10 mouse cellular contexts compared by ENCODE assay signal in the genomic region with DNA sequence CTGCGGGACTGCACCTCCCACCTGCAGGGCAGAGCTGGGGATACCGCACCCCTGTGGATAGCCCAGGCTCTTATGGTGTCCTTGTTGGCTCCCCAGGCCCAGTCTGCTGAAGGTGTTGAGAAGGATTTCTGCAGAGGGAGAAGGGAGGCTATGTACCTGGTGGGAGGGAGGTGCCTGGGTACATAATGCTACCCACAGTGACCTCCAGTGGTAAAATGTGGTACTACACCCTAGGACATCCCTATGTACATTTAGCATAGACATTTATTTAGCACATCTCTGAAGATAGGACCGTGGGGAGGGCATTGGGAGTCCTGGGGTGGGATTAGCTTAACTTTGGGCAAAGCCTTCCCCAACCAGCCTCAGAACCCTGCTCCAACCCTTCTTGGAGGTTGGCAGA. TPM values are rescaled to one million over a fixed set of nuclear protein-coding genes. Genes with fewer than 3 reads are reported as not detected.
DNase-seq lines count a peak whose midpoint lies in the region; ATAC-seq and TF ChIP-seq lines count a peak whose summit lies in the region.
"Had no signal": no experiment of that assay in that cellular context is flagged by ENCODE, and none has a peak within 500 bp of the region (broad histone marks: within the 10 kb centered on the region; RNA-seq: fewer than 3 reads in every experiment).

No protein-coding gene starts in this region.

- H3K4me3 ChIP-seq in intestine, postnatal 0 days (ENCODE audit: low read depth, low read length) = no peak overlapping the region
- H3K4me3 ChIP-seq in limb, embryonic 11.5 days (ENCODE audit: low read depth, low read length) = no peak overlapping the region
- H3K4me3 ChIP-seq: heart, embryonic 13.5 days had no signal

- peak; percentile 88 for TF ChIP-seq CTCF in intestine, postnatal 0 days (IDR thresholded peaks at IDR 0.05; ENCODE audit: low read depth)

- H3K9ac ChIP-seq in intestine, postnatal 0 days (ENCODE audit: low read depth, low read length) = no peak overlapping the region
- H3K9ac ChIP-seq in limb, embryonic 11.5 days (ENCODE audit: low read length) = no peak overlapping the region
- H3K9ac ChIP-seq: heart, embryonic 13.5 days had no signal

- WGBS in intestine, postnatal 0 days = 56% methylated on average over 3 of the region's 3 CpGs
- 42% methylated on average over 3 of the region's 3 CpGs for WGBS in limb, embryonic 11.5 days

- peak; percentile 51 for DNase-seq in CD4-positive, CD25-positive, alpha-beta regulatory T cell, adult 2 months (ENCODE audit: low read depth, low spot score)
- peak; percentile 59 for DNase-seq in ovary, postnatal 14 days (ENCODE audit: low spot score)
- no peak for DNase-seq in ovary, postnatal 36 days (ENCODE audit: low spot score)
- peak; percentile 56 for DNase-seq in embryo, embryonic 9.5 days (ENCODE audit: extremely low spot score)
- DNase-seq in limb, embryonic 11.5 days (ENCODE audit: low spot score) = peak; percentile 76
- DNase-seq in retina, embryonic 14.5 days (ENCODE audit: low spot score) = peak; percentile 86

- no peaks in the 10 kb centered on the region for H3K9me3 ChIP-seq in intestine, postnatal 0 days (ENCODE audit: control insufficient read depth)
- H3K9me3 ChIP-seq in limb, embryonic 11.5 days (ENCODE audit: control insufficient read depth, low read length) = no peaks in the 10 kb centered on the region
- H3K9me3 ChIP-seq: heart, embryonic 13.5 days had no signal

- H3K4me1 ChIP-seq in intestine, postnatal 0 days (replicated peaks; ENCODE audit: control insufficient read depth, insufficient read depth, low read length) = no peaks in the 10 kb centered on the region
- H3K4me1 ChIP-seq in limb, embryonic 11.5 days (ENCODE audit: control insufficient read depth, insufficient read depth, low read length) = no peaks in the 10 kb centered on the region

- H3K27ac ChIP-seq in intestine, postnatal 0 days (ENCODE audit: low read depth, low read length) = no peak overlapping the region
- H3K27ac ChIP-seq in limb, embryonic 11.5 days (replicated peaks; ENCODE audit: low read depth, low read length) = no peak overlapping the region
- H3K27ac ChIP-seq: heart, embryonic 13.5 days had no signal

- peaks cover 15% of the 10 kb centered on the region; the same call in 1 of the 2 replicates for H3K36me3 ChIP-seq in intestine, postnatal 0 days (ENCODE audit: control insufficient read depth, insufficient read depth)
- no peaks in the 10 kb centered on the region for H3K36me3 ChIP-seq in limb, embryonic 11.5 days (ENCODE audit: control insufficient read depth, insufficient read depth, low read length)

- no peak overlapping the region for H3K4me2 ChIP-seq in intestine, postnatal 0 days (replicated peaks; ENCODE audit: low read depth)
- H3K4me2 ChIP-seq in limb, embryonic 11.5 days (ENCODE audit: low read depth, severe bottlenecking) = no peak overlapping the region
- H3K4me2 ChIP-seq: heart, embryonic 13.5 days had no signal

- no peak for ATAC-seq in CD4-positive, CD25-positive, alpha-beta regulatory T cell, adult 4 months
- ATAC-seq in intestine, postnatal 0 days = peak; percentile 42
- no peak for ATAC-seq in limb, embryonic 11.5 days (ENCODE audit: insufficient number of reproducible peaks, low FRiP score, low TSS enrichment, low read depth)

- H3K27me3 ChIP-seq in intestine, postnatal 0 days (replicated peaks; ENCODE audit: control insufficient read depth, insufficient read depth, low read length) = no peaks in the 10 kb centered on the region
- no peaks in the 10 kb centered on the region for H3K27me3 ChIP-seq in limb, embryonic 11.5 days (ENCODE audit: control insufficient read depth, insufficient read depth, low read length)
- H3K27me3 ChIP-seq: heart, embryonic 13.5 days had no signal

RNA-seq across cellular contexts. Expression of gene Arhgef16, which starts 28.5 kb away (rescaled TPM):
- under 1 TPM in 1 of 2 experiments, not detected in 1; 0.39 TPM for polyA plus RNA-seq in CD4-positive, CD25-positive, alpha-beta regulatory T cell, adult 4 months (2017; shearing (Covaris generic))
- 65.9 and 69.4 TPM in 2 replicates for polyA plus RNA-seq in intestine, postnatal 0 days (2015; fragmentation: Nextera tagmentation; extraction: Ambion mirVana)
- 4.1 and 4.2 TPM in 2 replicates for polyA plus RNA-seq in limb, embryonic 11.5 days (2014; fragmentation: Nextera tagmentation; extraction: Ambion mirVana)
- polyA plus RNA-seq: C2C12 had no signal

Comparison
In these comparisons a context has a peak if more than half of its experiments do, and no peak if none do; other contexts are left out.
1. RNA of gene Arhgef16, which starts 28.5 kb away (polyA plus RNA-seq): 65.9 to 69.4 TPM in intestine, postnatal 0 days; 4.1 to 4.2 TPM in limb, embryonic 11.5 days and 0.39 TPM in CD4-positive, CD25-positive, alpha-beta regulatory T cell, adult 4 months; every median in the first group is over 10 times any median in the second.